Mouse (Mus musculus) MEL (cell line): ENCODE measurements around the gene Trappc3l. TPM values are rescaled to one million over a fixed set of nuclear protein-coding genes. Genes with fewer than 3 reads are reported as not detected.

Source experiments
- DNase-seq: peaks from one replicate; pipeline ENCODE4 v3.0.0; 2011; ENCODE audit warnings: low read depth, low spot score
- H3K27ac ChIP-seq: 2 replicates; pipeline ENCODE4 v1.5.1; 2012; ENCODE audit warnings: low read depth, mild to moderate bottlenecking, control low read depth, low read length, moderate library complexity; ENCODE audit not compliant: control insufficient read depth
- H3K27me3 ChIP-seq, 2 experiments: fragments of 150-350 bp in 1 of 2; sonication (generic) in 1 of 2; 2 replicates each; pipeline ENCODE4 v1.6.1; 2012; ENCODE audit warnings: low read length in 2 of 2, mild to moderate bottlenecking in 2 of 2, improper control_type of control experiment in 1 of 2, moderate library complexity in 1 of 2; ENCODE audit not compliant: insufficient read depth in 2 of 2, control insufficient read depth in 1 of 2
- H3K36me3 ChIP-seq, 2 experiments: 2 replicates each; pipeline ENCODE4 v1.6.1; 2012 to 2014; ENCODE audit warnings: low read length in 2 of 2, improper control_type of control experiment in 1 of 2, inconsistent platforms in 1 of 2, mild to moderate bottlenecking in 1 of 2; ENCODE audit not compliant: insufficient read depth in 2 of 2, control insufficient read depth in 1 of 2
- H3K4me1 ChIP-seq, 2 experiments: fragments of 150-350 bp in 1 of 2; sonication (generic) in 1 of 2; 2 replicates each; pipeline ENCODE4 v1.6.1; 2012; ENCODE audit warnings: low read length in 2 of 2, improper control_type of control experiment in 1 of 2, mild to moderate bottlenecking in 1 of 2; ENCODE audit not compliant: insufficient read depth in 2 of 2, control insufficient read depth in 1 of 2
- H3K4me3 ChIP-seq, 2 experiments: fragments of 150-350 bp in 1 of 2; sonication (generic) in 1 of 2; 2 replicates each; pipeline ENCODE4 v1.5.1; 2012; ENCODE audit warnings: low read depth in 2 of 2, low read length in 2 of 2, mild to moderate bottlenecking in 2 of 2, moderate library complexity in 2 of 2, control low read depth in 1 of 2, improper control_type of control experiment in 1 of 2; ENCODE audit not compliant: control insufficient read depth in 1 of 2, insufficient read depth in 1 of 2
- H3K79me2 ChIP-seq: 2 replicates; pipeline ENCODE4 v1.6.1; 2012; ENCODE audit warnings: mild to moderate bottlenecking, low read length, moderate library complexity; ENCODE audit not compliant: control insufficient read depth, poor library complexity, insufficient read depth
- H3K9ac ChIP-seq: 2 replicates; pipeline ENCODE4 v1.6.1; 2012; ENCODE audit warnings: low read depth, mild to moderate bottlenecking, control low read depth, low read length, moderate library complexity; ENCODE audit not compliant: control insufficient read depth, poor library complexity, severe bottlenecking
- H3K9me3 ChIP-seq: fragments of 150-350 bp; sonication (generic); replicated peaks from 2 replicates; pipeline ENCODE4 v1.6.1; 2012; ENCODE audit warnings: mild to moderate bottlenecking, low read length, improper control_type of control experiment, moderate library complexity; ENCODE audit not compliant: insufficient read depth
- CHD2 ChIP-seq: IDR thresholded peaks from 2 replicates; pipeline ENCODE4 v1.6.1; 2011; ENCODE audit warnings: low read length, improper control_type of control experiment
- EP300 ChIP-seq, 2 experiments: IDR thresholded peaks; 2 replicates each; pipeline ENCODE4 v1.6.1; 2011; ENCODE audit warnings: improper control_type of control experiment in 2 of 2, low read length in 2 of 2, low read depth in 1 of 2, mild to moderate bottlenecking in 1 of 2
- ETS1 ChIP-seq: IDR thresholded peaks from 2 replicates; pipeline ENCODE4 v1.6.1; 2012; ENCODE audit warnings: low read depth, mild to moderate bottlenecking, inconsistent platforms, low read length, improper control_type of control experiment, moderate library complexity
- GABPA ChIP-seq: IDR thresholded peaks from 2 replicates; pipeline ENCODE4 v1.6.1; 2012; ENCODE audit warnings: low read depth, mild to moderate bottlenecking, inconsistent platforms, low read length, improper control_type of control experiment, moderate library complexity
- GATA1 ChIP-seq: IDR thresholded peaks from 2 replicates; pipeline ENCODE4 v1.6.1; 2011; ENCODE audit warnings: low read depth, low read length, improper control_type of control experiment
- MAFK ChIP-seq: IDR thresholded peaks from 2 replicates; pipeline ENCODE4 v1.6.1; 2011; ENCODE audit warnings: low read depth, mild to moderate bottlenecking, low read length, improper control_type of control experiment, borderline replicate concordance
- MEF2A ChIP-seq: IDR thresholded peaks from 2 replicates; pipeline ENCODE4 v1.6.1; 2014; ENCODE audit warnings: low read depth, mild to moderate bottlenecking, inconsistent platforms, low read length, improper control_type of control experiment; ENCODE audit not compliant: poor library complexity, insufficient replicate concordance, severe bottlenecking; ENCODE audit errors: extremely low read depth
- MYC ChIP-seq: IDR thresholded peaks from 2 replicates; pipeline ENCODE4 v1.6.1; 2011; ENCODE audit warnings: low read depth, mild to moderate bottlenecking, low read length, improper control_type of control experiment, moderate library complexity
- TAL1 ChIP-seq: IDR thresholded peaks from 2 replicates; pipeline ENCODE4 v1.6.1; 2012; ENCODE audit warnings: mild to moderate bottlenecking, inconsistent platforms, low read length, moderate library complexity, mixed read lengths
- TCF12 ChIP-seq: IDR thresholded peaks from 2 replicates; pipeline ENCODE4 v1.6.1; 2014; ENCODE audit warnings: low read depth, mild to moderate bottlenecking, inconsistent platforms, low read length, improper control_type of control experiment, moderate library complexity
- ZMIZ1 ChIP-seq: IDR thresholded peaks from 2 replicates; pipeline ENCODE4 v1.6.1; 2012; ENCODE audit warnings: low read depth, mild to moderate bottlenecking, inconsistent platforms, low read length, improper control_type of control experiment, moderate library complexity
- polyA plus RNA-seq, 2 experiments: library from polyadenylated mRNA; stranded (reverse) in 1 of 2; unstranded in 1 of 2; fragments of >175 nt in 1 of 2; fragments of >200 nt in 1 of 2; gene quantifications; 2 replicates each; pipeline versions ENCODE4 v1.2.1 to v1.2.4; 2012; ENCODE audit warnings: low replicate concordance in 2 of 2, low read depth in 1 of 2; ENCODE audit not compliant: insufficient read length in 2 of 2, insufficient read depth in 1 of 2, missing spikeins in 1 of 2
- total RNA-seq: library from RNA; depleted of rRNA; stranded (reverse); fragments of 300-350 nt; gene quantifications from 2 replicates; pipeline ENCODE4 v1.2.3, GENCODE M21; 2012

The Trappc3l gene
- total and polyA plus RNA-seq, 3 experiments = not detected

DNA sequence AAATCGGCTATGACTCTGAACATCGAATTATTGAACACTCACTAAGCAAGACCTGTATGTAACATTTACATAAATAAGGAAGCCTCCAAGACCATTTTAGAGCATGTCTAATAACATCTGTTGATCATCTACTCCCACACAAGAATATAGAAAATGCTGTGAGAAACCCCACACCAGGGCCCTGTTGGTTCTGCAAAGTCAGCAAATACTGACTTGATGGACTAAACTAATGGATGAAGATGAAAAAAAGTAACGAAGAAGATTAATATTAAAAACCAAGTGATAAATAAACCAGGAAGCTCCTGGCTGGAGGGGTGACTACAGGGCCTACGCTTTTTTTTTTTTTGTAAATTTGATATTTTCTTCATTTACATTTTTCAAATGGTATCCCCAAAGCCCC lies 24.8 kb upstream of the Trappc3l start:
- Histone ChIP-seq H3K4me3 (no peak overlapping the region), H3K79me2 (peaks cover 17% of the 10 kb centered on the region; the same call in 1 of the 2 replicates), H3K9me3 (no peaks in the 10 kb centered on the region), H3K27me3 (no peaks in the 10 kb centered on the region), H3K9ac (no peak overlapping the region), H3K4me1 (peaks cover 0 to 6% of the 10 kb centered on the region in 2 experiments; a peak in 2 of 4 replicates)
- no peak for TF ChIP-seq GATA1
- TF ChIP-seq MAFK = peak; percentile 33; the same call in 1 of the 2 replicates
- TF ChIP-seq, all 39 proteins: peak for 1
- Histone ChIP-seq H3K27ac (no peak overlapping the region), H3K36me3 (peaks cover 4 to 8% of the 10 kb centered on the region in 2 experiments; a peak in 3 of 4 replicates)
- no peak for DNase-seq

DNA sequence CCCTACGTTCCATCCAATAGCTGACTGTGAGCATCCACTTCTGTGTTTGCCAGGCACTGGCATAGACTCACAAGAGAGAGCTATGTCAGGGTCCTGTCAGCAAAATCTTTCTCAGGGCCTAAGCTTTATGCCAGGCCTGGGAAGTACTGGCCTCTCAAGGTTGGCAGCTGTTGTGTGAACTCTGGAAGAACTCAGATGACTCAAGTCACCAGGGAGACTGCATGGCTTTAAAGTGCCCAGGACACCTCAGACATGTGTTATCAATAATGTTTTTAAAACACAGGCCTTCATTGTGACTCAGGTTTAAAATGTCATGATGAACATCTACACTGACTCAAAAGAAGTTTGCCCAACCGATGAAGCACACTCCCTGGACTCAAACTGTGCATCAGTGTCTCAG lies 24.2 kb upstream of the Trappc3l start:
- H3K4me1 ChIP-seq = peaks cover under 1 to 8% of the 10 kb centered on the region in 2 experiments; a peak in 3 of 4 replicates
- H3K27ac ChIP-seq = no peak overlapping the region
- TF ChIP-seq TAL1 (no peak), TCF12 (no peak), MAFK (no peak)
- no peak overlapping the region for H3K4me3 ChIP-seq
- H3K36me3 ChIP-seq = peaks cover 8 to 10% of the 10 kb centered on the region in 2 experiments
- peaks cover 21% of the 10 kb centered on the region for H3K79me2 ChIP-seq
- no peaks in the 10 kb centered on the region for H3K27me3 ChIP-seq
- no peaks in the 10 kb centered on the region for H3K9me3 ChIP-seq
- no peak for DNase-seq
- H3K9ac ChIP-seq = no peak overlapping the region

DNA sequence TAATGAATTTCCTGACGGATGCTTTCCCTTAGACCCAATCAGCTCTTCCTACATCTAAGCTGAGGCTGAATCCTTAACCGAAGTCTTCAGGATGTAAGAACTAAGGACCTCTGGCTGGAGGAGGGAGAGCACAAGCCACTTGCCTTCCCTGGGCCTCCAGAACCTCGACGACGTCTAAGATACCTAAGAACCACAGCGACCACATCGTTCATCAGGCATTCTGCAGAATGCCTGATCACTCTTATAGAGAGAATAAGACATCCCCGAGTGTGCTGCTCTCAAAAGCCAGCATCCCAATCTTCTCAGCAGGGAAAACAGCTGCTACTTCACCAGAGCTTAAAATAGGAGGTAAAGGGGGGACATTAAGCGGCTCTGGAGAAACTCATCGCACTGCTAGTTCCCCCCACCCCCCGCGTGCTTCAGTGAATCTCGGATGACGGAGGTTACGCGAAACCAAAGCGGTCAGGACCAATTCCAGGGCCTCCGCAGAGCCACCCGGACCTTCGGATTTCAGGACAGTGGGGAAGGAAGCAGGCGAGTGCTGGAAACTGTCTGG lies 18.6 kb upstream of the Trappc3l start:
- peak; percentile 61 for DNase-seq
- Histone ChIP-seq H3K36me3 (peaks cover 0 to 18% of the 10 kb centered on the region in 2 experiments; a peak in 3 of 4 replicates), H3K4me3 (peak overlapping the region; percentile 80 to 96)

More for the DNA sequence above, 18.6 kb upstream of the Trappc3l start:
- peaks cover 30% of the 10 kb centered on the region for H3K79me2 ChIP-seq
- peaks cover 2 to 12% of the 10 kb centered on the region in 2 experiments for H3K4me1 ChIP-seq
- peak overlapping the region; percentile 87 for H3K9ac ChIP-seq
- peak overlapping the region; percentile 81 for H3K27ac ChIP-seq
- H3K9me3 ChIP-seq = no peaks in the 10 kb centered on the region
- no peaks in the 10 kb centered on the region; a peak in 1 of 4 replicates for H3K27me3 ChIP-seq
- TF ChIP-seq MYC (0 out of 2 replicates have a peak, but pooled peaks have one; percentile 31), ETS1 (no peak), GABPA (no peak), ZMIZ1 (no peak), MEF2A (no peak), EP300 (IDR thresholded peaks at IDR 0.05; ENCODE audit: low read depth in 1 of 2, low read length in 2 of 2) (no peak), CHD2 (no peak)
